Mouse (Mus musculus) heart, adult 2 months (tissue): ENCODE results near the gene Abhd17a. TPM values are rescaled to one million over a fixed set of nuclear protein-coding genes. Genes with fewer than 3 reads are reported as not detected.

Experiments used
- DNase-seq, 2 experiments: peaks; one replicate each; pipeline ENCODE4 v3.0.0; 2021
- H3K27ac ChIP-seq: fragments of 200-600 bp; 2 replicates; pipeline ENCODE4 v1.8.1; 2022
- H3K27me3 ChIP-seq: fragments of 200-500 bp; 2 replicates; pipeline ENCODE4 v1.6.1; 2012; ENCODE audit warnings: mild to moderate bottlenecking, low read length, inconsistent platforms, mixed read lengths; ENCODE audit not compliant: control insufficient read depth, insufficient read depth
- H3K36me3 ChIP-seq: fragments of 200-500 bp; 2 replicates; pipeline ENCODE4 v1.6.1; 2012; ENCODE audit warnings: low read length, inconsistent platforms; ENCODE audit not compliant: control insufficient read depth, insufficient read depth
- H3K4me1 ChIP-seq: fragments of 200-500 bp; 2 replicates; pipeline ENCODE4 v1.6.1; 2011; ENCODE audit warnings: low read length; ENCODE audit not compliant: control insufficient read depth, insufficient read depth
- H3K4me3 ChIP-seq: fragments of 200-600 bp; 2 replicates; pipeline ENCODE4 v1.8.1; 2022
- H3K79me2 ChIP-seq: fragments of 200-500 bp; replicated peaks from 2 replicates; pipeline ENCODE4 v1.6.1; 2012; ENCODE audit warnings: mild to moderate bottlenecking, inconsistent platforms, low read length, moderate library complexity, mixed read lengths; ENCODE audit not compliant: control insufficient read depth, insufficient read depth
- H3K9ac ChIP-seq: fragments of 200-500 bp; 2 replicates; pipeline ENCODE4 v1.6.1; 2012; ENCODE audit warnings: low read depth, mild to moderate bottlenecking, control low read depth, inconsistent platforms, low read length, mixed read lengths
- CTCF ChIP-seq: fragments of 200-600 bp; IDR thresholded peaks from 2 replicates; pipeline ENCODE4 v1.8.1; 2022; ENCODE audit warnings: antibody characterized with exemption, mild to moderate bottlenecking, moderate library complexity
- EP300 ChIP-seq: fragments of 200-500 bp; IDR thresholded peaks from 2 replicates; pipeline ENCODE4 v1.6.1; 2011; ENCODE audit warnings: low read depth, low read length, control low read depth; ENCODE audit not compliant: insufficient read depth
- POLR2A ChIP-seq: fragments of 200-500 bp; IDR thresholded peaks from 2 replicates; pipeline ENCODE4 v1.6.1; 2011; ENCODE audit warnings: mild to moderate bottlenecking, low read depth, low read length, control low read depth; ENCODE audit not compliant: insufficient read depth
- WGBS: fragments of 180-500 bp; shearing (Covaris S2); methylation state at CpG from one replicate; pipeline ENCODE4 v1.1.7; 2018; 5-methylcytosine and 5-hydroxymethylcytosine counted together
- intact Hi-C: fragments of 180-260 bp; cut with DNase I; formaldehyde crosslinking; loops from one replicate; pipeline ENCODE4 v1.15.1; 2025
- polyA plus RNA-seq: library from polyadenylated mRNA; depleted of rRNA; stranded (reverse); fragments of >200 nt; gene quantifications from 2 replicates; pipeline ENCODE4 v1.2.3, GENCODE M21; 2012
- total RNA-seq, 2 experiments: library from RNA; stranded (reverse); gene quantifications; 2 replicates each; pipeline ENCODE4 v1.2.3; 2021

Abhd17a gene
- total and polyA plus RNA-seq, 3 experiments: 40.2 to 80.0 (median 46.9) TPM

GRCm38 (mm10) chr10:80584045-80584488 lies 6.1 kb downstream of the Abhd17a start:
- WGBS: 31% methylated on average over 12 of the region's 12 CpGs
- H3K4me1 ChIP-seq: peaks cover 23% of the 10 kb centered on the region
- peak overlapping the region; percentile 84 for H3K27ac ChIP-seq
- intact Hi-C loops: no loop called here
- TF ChIP-seq POLR2A (no peak), EP300 (no peak), CTCF (no peak)
- H3K9ac ChIP-seq: no peak overlapping the region
- peaks cover 5% of the 10 kb centered on the region; the same call in 1 of the 2 replicates for H3K79me2 ChIP-seq
- H3K27me3 ChIP-seq: no peaks in the 10 kb centered on the region
- H3K36me3 ChIP-seq: no peaks in the 10 kb centered on the region
- DNase-seq: peak; percentile 38 to 42
- H3K4me3 ChIP-seq: no peak overlapping the region

- no peak for TF ChIP-seq POLR2A
- Histone ChIP-seq H3K79me2 (peaks cover 4% of the 10 kb centered on the region; the same call in 1 of the 2 replicates), H3K4me1 (peaks cover 17% of the 10 kb centered on the region), H3K27ac (no peak overlapping the region), H3K9ac (no peak overlapping the region), H3K27me3 (no peaks in the 10 kb centered on the region), H3K36me3 (no peaks in the 10 kb centered on the region), H3K4me3 (no peak overlapping the region)
- intact Hi-C loops: no loop called here
- WGBS: 71% methylated on average over 5 of the region's 5 CpGs
- no peak for DNase-seq
These were observed 7.1 kb downstream of the Abhd17a start for GRCm38 (mm10) chr10:80583047-80583446.

GRCm38 (mm10) chr10:80578911-80579310 lies 11.2 kb downstream of the Abhd17a start:
- 12% methylated on average over 8 of the region's 8 CpGs for WGBS
- TF ChIP-seq EP300: no peak
- peak; percentile 51 for TF ChIP-seq CTCF
- H3K4me1 ChIP-seq: peaks cover 7% of the 10 kb centered on the region
- H3K36me3 ChIP-seq: no peaks in the 10 kb centered on the region
- peak overlapping the region; percentile 84; the same call in 1 of the 2 replicates for H3K4me3 ChIP-seq
- DNase-seq: peak in 1 of 2 experiments; percentile 65
- no peaks in the 10 kb centered on the region for H3K27me3 ChIP-seq
- no peak overlapping the region; the same call in 1 of the 2 replicates for H3K9ac ChIP-seq
- intact Hi-C loops: loop anchor here (2.0 kb wide), 2 partner anchors 24 to 80 kb away; partner anchors contain the start of genes Adat3 and Scamp4
- H3K27ac ChIP-seq: peak overlapping the region; percentile 89
- H3K79me2 ChIP-seq: peaks cover 2% of the 10 kb centered on the region; the same call in 1 of the 2 replicates

- Histone ChIP-seq H3K4me3 (peak overlapping the region; percentile 84), H3K9ac (peak overlapping the region; percentile 36), H3K4me1 (peaks cover 6% of the 10 kb centered on the region), H3K36me3 (no peaks in the 10 kb centered on the region), H3K79me2 (peaks cover 2% of the 10 kb centered on the region; the same call in 1 of the 2 replicates), H3K27ac (peak overlapping the region; percentile 89), H3K27me3 (no peaks in the 10 kb centered on the region)
- intact Hi-C loops: loop anchor here (2.0 kb wide), 2 partner anchors 25 to 81 kb away; partner anchors contain the start of genes Adat3 and Scamp4
- DNase-seq: peak; percentile 87 to 89
- WGBS: under 1% methylated on average over 29 of the region's 29 CpGs
- TF ChIP-seq POLR2A: peak; percentile 62
- peak; percentile 36; the same call in 1 of the 2 replicates for TF ChIP-seq EP300
- TF ChIP-seq CTCF: peak; percentile 88
These were observed 11.9 kb downstream of the Abhd17a start for GRCm38 (mm10) chr10:80578131-80578750.

GRCm38 (mm10) chr10:80577195-80578130 lies 12.7 kb downstream of the Abhd17a start, which contains the start of gene Klf16:
Gene Klf16, minus strand, starts transcription at chr10:80577321.
- Histone ChIP-seq H3K4me3 (peak within 1 kb of the TSS; percentile 84), H3K4me1 (peaks cover 6% of the 10 kb centered on the region), H3K36me3 (no peaks in the 10 kb centered on the region), H3K79me2 (peaks cover 2% of the 10 kb centered on the region; the same call in 1 of the 2 replicates), H3K27me3 (no peaks in the 10 kb centered on the region), H3K9ac (peak within 1 kb of the TSS; percentile 98), H3K27ac (peak within 1 kb of the TSS; percentile 89)
- DNase-seq: peak; percentile 99
- WGBS: under 1% methylated on average over 87 of the region's 97 CpGs
- intact Hi-C loops: loop anchor here (2.0 kb wide), 3 partner anchors 25 to 81 kb away; partner anchors contain the start of genes Adat3, Csnk1g2 and Scamp4
- peak; percentile 57; the same call in 1 of the 2 replicates for TF ChIP-seq EP300
- no peak for TF ChIP-seq CTCF
- TF ChIP-seq POLR2A: peak; percentile 89
